ENCODE assay signal across 18 mouse cellular contexts in the genomic region with DNA sequence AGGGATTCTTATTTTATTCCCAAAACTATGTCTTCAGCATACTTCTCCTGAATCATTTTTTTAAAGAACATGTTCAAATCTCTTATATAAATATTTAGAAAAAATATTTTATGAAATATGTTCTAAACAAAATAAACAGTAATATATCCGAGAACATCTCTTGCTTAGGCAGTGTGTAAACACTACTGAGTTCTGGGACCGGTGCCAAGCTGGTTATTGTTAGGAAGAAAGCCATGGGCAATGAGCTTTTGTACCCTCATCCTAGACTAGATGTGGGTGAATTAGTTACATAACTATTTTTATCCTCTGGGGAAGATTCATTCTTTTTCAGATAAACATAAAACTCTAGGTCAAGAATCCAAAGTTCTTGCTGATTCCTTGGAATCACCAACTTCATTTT.
DNase-seq lines count a peak whose midpoint lies in the region; ATAC-seq and TF ChIP-seq lines count a peak whose summit lies in the region.
"Had no signal": no experiment of that assay in that cellular context is flagged by ENCODE, and none has a peak within 500 bp of the region (broad histone marks: within the 10 kb centered on the region; RNA-seq: fewer than 3 reads in every experiment).

No protein-coding gene starts in this region.

- H3K36me3 ChIP-seq in lung, embryonic 14.5 days (ENCODE audit: insufficient read depth): no peaks in the 10 kb centered on the region
- H3K36me3 ChIP-seq in kidney, adult 2 months (ENCODE audit: control insufficient read depth, insufficient read depth, low read length): no peaks in the 10 kb centered on the region
- H3K36me3 ChIP-seq: heart, embryonic 12.5 days; intestine, embryonic 15.5 days; midbrain, embryonic 15.5 days; neural tube, embryonic 13.5 days had no signal

- peak; percentile 9 to 60 for DNase-seq in cerebellum, postnatal 25 days
- no peak for DNase-seq in cerebellum, adult 9-11 months
- DNase-seq in lung, embryonic 14.5 days: peak; percentile 81
- DNase-seq in lung, adult 2 months: no peak
- DNase-seq in brain, adult 2 months (ENCODE audit: low read depth, low spot score): peak; percentile 57
- peak; percentile 28 to 42 for DNase-seq in right cerebral cortex, adult 2 months (ENCODE audit: low spot score in 2 of 2)
- DNase-seq in kidney, adult 2 months: no peak
- DNase-seq in thymus, postnatal 0 days (ENCODE audit: low spot score): no peak
- DNase-seq: adrenal gland, adult 8-10 months; gastrocnemius, postnatal 36 days; heart, postnatal 4 days; kidney, postnatal 36 days; liver, postnatal 0 days; thymus, postnatal 14 days had no signal

- no peak for TF ChIP-seq POLR2A in lung, adult 2 months (IDR thresholded peaks at IDR 0.05; ENCODE audit: borderline replicate concordance, extremely low read depth, low read depth, low read length)
- no peak for TF ChIP-seq POLR2A in kidney, adult 2 months (IDR thresholded peaks at IDR 0.05; ENCODE audit: low read depth, low read length)

- no peak for TF ChIP-seq CTCF in lung, embryonic 14.5 days (IDR thresholded peaks at IDR 0.05; ENCODE audit: low read depth)
- no peak for TF ChIP-seq CTCF in lung, adult 2 months (IDR thresholded peaks at IDR 0.05; ENCODE audit: insufficient read depth, low read length)
- TF ChIP-seq CTCF in kidney, adult 2 months (conservative IDR thresholded peaks at IDR 0.05; ENCODE audit: insufficient read depth, insufficient read length, low read depth, low read length): no peak

- no peak overlapping the region for H3K4me3 ChIP-seq in lung, embryonic 14.5 days (ENCODE audit: low read depth, low read length)
- H3K4me3 ChIP-seq in lung, adult 2 months (replicated peaks; ENCODE audit: extremely low read depth, low read depth, low read length): no peak overlapping the region
- no peak overlapping the region for H3K4me3 ChIP-seq in kidney, adult 2 months (ENCODE audit: insufficient read depth, low read depth, low read length)
- H3K4me3 ChIP-seq: heart, embryonic 12.5 days; intestine, embryonic 15.5 days; midbrain, embryonic 15.5 days; neural tube, embryonic 13.5 days had no signal

- no peaks in the 10 kb centered on the region for H3K27me3 ChIP-seq in lung, embryonic 14.5 days (ENCODE audit: insufficient read depth, low read length)
- H3K27me3 ChIP-seq in kidney, adult 2 months (replicated peaks; ENCODE audit: control insufficient read depth, insufficient read depth, low read length): no peaks in the 10 kb centered on the region
- H3K27me3 ChIP-seq: heart, embryonic 12.5 days; intestine, embryonic 15.5 days; midbrain, embryonic 15.5 days; neural tube, embryonic 13.5 days had no signal

- H3K27ac ChIP-seq in lung, embryonic 14.5 days (ENCODE audit: low read depth): no peak overlapping the region
- no peak overlapping the region for H3K27ac ChIP-seq in kidney, adult 2 months (ENCODE audit: insufficient read depth, low read depth, low read length)
- H3K27ac ChIP-seq: intestine, embryonic 15.5 days; midbrain, embryonic 15.5 days; neural tube, embryonic 13.5 days had no signal

- 41% methylated on average over 2 of the region's 2 CpGs for WGBS in lung, embryonic 14.5 days
- 46% methylated on average over 2 of the region's 2 CpGs for WGBS in lung, adult 2 months
- 69% methylated on average over 2 of the region's 2 CpGs for whole genome bisulfite sequencing in kidney, adult 2 months

- no peak overlapping the region for H3K9ac ChIP-seq in lung, embryonic 14.5 days
- H3K9ac ChIP-seq: heart, embryonic 12.5 days; intestine, embryonic 15.5 days; liver, postnatal 0 days; midbrain, embryonic 15.5 days; neural tube, embryonic 13.5 days had no signal

- no peaks in the 10 kb centered on the region for H3K4me1 ChIP-seq in lung, embryonic 14.5 days (ENCODE audit: insufficient read depth)
- no peaks in the 10 kb centered on the region for H3K4me1 ChIP-seq in lung, adult 2 months (ENCODE audit: control insufficient read depth, insufficient read depth, low read length)
- no peaks in the 10 kb centered on the region for H3K4me1 ChIP-seq in kidney, adult 2 months (ENCODE audit: control insufficient read depth, insufficient read depth, low read length)
- H3K4me1 ChIP-seq: heart, embryonic 12.5 days; intestine, embryonic 15.5 days; midbrain, embryonic 15.5 days; neural tube, embryonic 13.5 days had no signal

- ATAC-seq in lung, embryonic 14.5 days (ENCODE audit: insufficient read depth): peak; percentile 77; the same call in 1 of the 2 replicates
- ATAC-seq: intestine, embryonic 15.5 days; liver, postnatal 0 days; midbrain, embryonic 15.5 days had no signal

- no peak overlapping the region for H3K4me2 ChIP-seq in lung, embryonic 14.5 days
- H3K4me2 ChIP-seq: heart, embryonic 12.5 days; intestine, embryonic 15.5 days; midbrain, embryonic 15.5 days; neural tube, embryonic 13.5 days had no signal

- H3K9me3 ChIP-seq in lung, embryonic 14.5 days (ENCODE audit: low read depth, low read length): 0 out of 2 replicates have a peak, but pooled peaks cover 3% of the 10 kb centered on the region
- H3K9me3 ChIP-seq: intestine, embryonic 15.5 days; midbrain, embryonic 15.5 days; neural tube, embryonic 13.5 days had no signal

Comparison
In these comparisons a context has a peak if more than half of its experiments do, and no peak if none do; other contexts are left out.
1. DNase-seq: peak in cerebellum, postnatal 25 days (2 of 2), lung, embryonic 14.5 days (single experiment), brain, adult 2 months (single experiment) and right cerebral cortex, adult 2 months (2 of 2); none in cerebellum, adult 9-11 months (single experiment), lung, adult 2 months (single experiment), kidney, adult 2 months (single experiment) and thymus, postnatal 0 days (single experiment).